Mouse (Mus musculus) G1E (cell line): Measurements from ENCODE around the gene Pagr1b. TPM values are rescaled to one million over a fixed set of nuclear protein-coding genes. Genes with fewer than 3 reads are reported as not detected.

ENCODE experiments used
- ATAC-seq: 2 replicates; pipeline ENCODE4 v1.8.0; 2016; ENCODE audit warnings: mild to moderate bottlenecking; ENCODE audit not compliant: insufficient number of reproducible peaks, poor library complexity, low FRiP score, severe bottlenecking; ENCODE audit errors: extremely low read depth
- DNase-seq: peaks from one replicate; pipeline ENCODE4 v3.0.0; 2012; ENCODE audit warnings: low spot score
- H3K27me3 ChIP-seq: 2 replicates; pipeline ENCODE4 v1.6.1; 2012; ENCODE audit warnings: mild to moderate bottlenecking, low read length, inconsistent platforms; ENCODE audit not compliant: insufficient read depth
- H3K36me3 ChIP-seq: replicated peaks from 2 replicates; pipeline ENCODE3; 2012; ENCODE audit warnings: mild to moderate bottlenecking, inconsistent platforms
- H3K4me1 ChIP-seq: 2 replicates; pipeline ENCODE4 v1.6.1; 2012; ENCODE audit warnings: low read depth, low read length, inconsistent platforms, mixed read lengths; ENCODE audit not compliant: insufficient read depth
- H3K4me3 ChIP-seq: 2 replicates; pipeline ENCODE4 v1.5.1; 2012; ENCODE audit warnings: low read depth, mild to moderate bottlenecking, inconsistent platforms, low read length, moderate library complexity, mixed read lengths
- H3K9me3 ChIP-seq: replicated peaks from 2 replicates; pipeline ENCODE4 v1.6.1; 2012; ENCODE audit warnings: inconsistent platforms
- CTCF ChIP-seq: IDR thresholded peaks from 2 replicates; pipeline ENCODE4 v1.5.1; 2012; ENCODE audit warnings: low read depth, low read length, inconsistent platforms, mixed read lengths
- GATA1 ChIP-seq: IDR thresholded peaks from 2 replicates; pipeline ENCODE4 v1.6.1; 2012; ENCODE audit warnings: borderline replicate concordance, low read length, inconsistent platforms, mixed read lengths
- GATA2 ChIP-seq: IDR thresholded peaks from 2 replicates; pipeline ENCODE4 v1.6.1; 2012; ENCODE audit warnings: low read depth, low read length, inconsistent platforms, borderline replicate concordance
- POLR2AphosphoS5 ChIP-seq: IDR thresholded peaks from 2 replicates; pipeline ENCODE4 v1.6.1; 2012; ENCODE audit warnings: low read depth, low read length, inconsistent platforms; ENCODE audit not compliant: insufficient replicate concordance
- TAL1 ChIP-seq: conservative IDR thresholded peaks from 2 replicates; pipeline ENCODE4 v1.6.1; 2012; ENCODE audit warnings: low read depth, low read length, inconsistent platforms, mixed read lengths
- polyA plus RNA-seq: library from polyadenylated mRNA; stranded (reverse); fragments of >175 nt; gene quantifications from 2 replicates; pipeline ENCODE4 v1.2.3, GENCODE M21; 2012
- total RNA-seq, 2 experiments: library from RNA; stranded (forward) in 1 of 2; stranded (reverse) in 1 of 2; fragments of 200-1000 nt in 1 of 2; fragments of >200 nt in 1 of 2; fragmentation: Nextera tagmentation in 1 of 2; gene quantifications; 2 replicates each; pipeline ENCODE4 v1.2.3; 2014 to 2017

Gene Pagr1b
- total and polyA plus RNA-seq, 3 experiments, result 4.6 TPM; not detected in 2

- no peaks in the 10 kb centered on the region for H3K9me3 ChIP-seq
- peaks cover 29% of the 10 kb centered on the region for H3K4me1 ChIP-seq
- H3K36me3 ChIP-seq, result peaks cover 30% of the 10 kb centered on the region
- TF ChIP-seq GATA1 (no peak), CTCF (no peak), TAL1 (no peak), POLR2AphosphoS5 (no peak)
- ATAC-seq (no peak), DNase-seq (no peak)
- H3K27me3 ChIP-seq, result no peaks in the 10 kb centered on the region
- H3K4me3 ChIP-seq, result no peak overlapping the region
These were observed 12.7 kb downstream of the Pagr1b start for GRCm38 (mm10) chr7:127003620-127004019.

GRCm38 (mm10) chr7:126999568-126999967 lies 16.7 kb downstream of the Pagr1b start:
- no peak for ATAC-seq
- no peak overlapping the region for H3K4me3 ChIP-seq
- H3K9me3 ChIP-seq, result peaks cover 4% of the 10 kb centered on the region
- DNase-seq, result no peak
- peaks cover 53% of the 10 kb centered on the region for H3K36me3 ChIP-seq
- H3K4me1 ChIP-seq, result peaks cover 7% of the 10 kb centered on the region
- TF ChIP-seq GATA2 (no peak), CTCF (no peak)
- H3K27me3 ChIP-seq, result no peaks in the 10 kb centered on the region

DNA sequence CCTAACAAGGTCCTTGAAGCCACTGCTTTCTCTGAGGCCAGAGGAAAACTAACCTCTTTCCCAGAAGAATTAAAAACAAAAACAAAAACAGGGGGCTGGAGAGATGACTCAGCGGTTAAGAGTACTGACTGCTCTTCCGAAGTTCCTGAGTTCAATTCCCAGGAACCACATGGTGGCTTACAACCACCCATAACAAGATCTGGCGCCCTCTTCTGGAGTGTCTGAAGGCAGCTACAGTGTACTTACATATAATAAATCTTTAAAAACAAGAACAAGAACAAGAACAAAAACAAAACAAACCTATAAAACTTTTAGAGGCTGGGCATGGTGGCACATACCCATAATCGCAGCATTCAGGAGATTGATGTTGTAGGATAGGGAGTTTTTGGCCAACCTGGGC lies 19.8 kb downstream of the Pagr1b start:
- H3K4me3 ChIP-seq, result no peak overlapping the region
- TF ChIP-seq CTCF (no peak), TAL1 (no peak), GATA2 (no peak), POLR2AphosphoS5 (no peak), GATA1 (no peak)
- H3K9me3 ChIP-seq, result peaks cover 4% of the 10 kb centered on the region
- DNase-seq (no peak), ATAC-seq (no peak)
- peaks cover 61% of the 10 kb centered on the region for H3K36me3 ChIP-seq
- H3K27me3 ChIP-seq, result no peaks in the 10 kb centered on the region; the same call in 1 of the 2 replicates
- H3K4me1 ChIP-seq, result peaks cover 3% of the 10 kb centered on the region; the same call in 1 of the 2 replicates

DNA sequence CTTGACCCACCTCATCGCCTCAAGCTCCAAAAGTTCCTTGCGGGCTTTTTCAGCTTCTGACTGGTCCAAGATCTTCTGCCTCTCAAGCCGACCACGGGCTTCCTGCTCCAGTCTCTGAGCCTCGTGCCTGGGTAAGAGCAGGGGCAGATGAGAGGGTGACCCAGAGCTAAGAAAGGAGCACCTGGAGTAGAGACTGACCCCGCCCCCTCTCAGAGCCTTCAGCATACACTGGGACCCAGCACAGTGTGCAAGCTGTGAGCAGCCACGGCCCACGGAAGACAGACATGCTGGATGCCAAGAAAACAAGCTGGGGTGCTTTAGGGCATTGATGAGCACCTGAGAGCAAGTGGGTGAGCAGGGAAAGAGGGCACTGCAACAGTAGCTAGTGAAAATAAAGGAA lies 27.5 kb downstream of the Pagr1b start:
- Histone ChIP-seq H3K36me3 (peaks cover 45% of the 10 kb centered on the region), H3K9me3 (no peaks in the 10 kb centered on the region), H3K27me3 (no peaks in the 10 kb centered on the region; the same call in 1 of the 2 replicates), H3K4me1 (no peaks in the 10 kb centered on the region), H3K4me3 (no peak overlapping the region)
- ATAC-seq (no peak), DNase-seq (no peak)
- TF ChIP-seq POLR2AphosphoS5 (no peak), TAL1 (no peak), GATA1 (no peak), CTCF (no peak), GATA2 (no peak)

DNA sequence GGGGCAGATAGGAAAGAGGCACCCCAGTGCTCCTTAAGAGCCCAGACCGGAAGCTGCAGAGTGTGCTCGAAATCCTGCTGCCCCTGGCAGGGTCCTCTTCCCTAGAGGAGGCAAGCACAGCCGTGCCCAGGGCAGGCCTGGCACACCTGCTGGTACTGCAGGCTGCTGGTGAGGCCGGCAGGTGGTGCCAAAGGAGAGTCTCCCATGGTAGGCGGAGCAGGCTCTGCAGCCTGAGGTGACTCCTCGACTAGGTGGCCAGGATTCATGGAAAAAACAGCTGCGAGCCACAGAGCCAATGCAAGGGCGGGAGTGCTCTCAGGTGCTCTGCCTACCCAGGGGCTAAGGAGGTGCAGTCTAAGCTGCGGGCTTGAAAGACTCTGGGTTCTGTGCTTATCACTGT lies 30.0 kb downstream of the Pagr1b start:
- H3K4me1 ChIP-seq, result peaks cover 14% of the 10 kb centered on the region
- no peaks in the 10 kb centered on the region for H3K9me3 ChIP-seq
- no peaks in the 10 kb centered on the region; the same call in 1 of the 2 replicates for H3K27me3 ChIP-seq
- H3K36me3 ChIP-seq, result peaks cover 50% of the 10 kb centered on the region
- TF ChIP-seq GATA2 (no peak), GATA1 (no peak), TAL1 (no peak), CTCF (no peak), POLR2AphosphoS5 (no peak)
- no peak overlapping the region for H3K4me3 ChIP-seq
- ATAC-seq, result no peak
- DNase-seq, result no peak

DNA sequence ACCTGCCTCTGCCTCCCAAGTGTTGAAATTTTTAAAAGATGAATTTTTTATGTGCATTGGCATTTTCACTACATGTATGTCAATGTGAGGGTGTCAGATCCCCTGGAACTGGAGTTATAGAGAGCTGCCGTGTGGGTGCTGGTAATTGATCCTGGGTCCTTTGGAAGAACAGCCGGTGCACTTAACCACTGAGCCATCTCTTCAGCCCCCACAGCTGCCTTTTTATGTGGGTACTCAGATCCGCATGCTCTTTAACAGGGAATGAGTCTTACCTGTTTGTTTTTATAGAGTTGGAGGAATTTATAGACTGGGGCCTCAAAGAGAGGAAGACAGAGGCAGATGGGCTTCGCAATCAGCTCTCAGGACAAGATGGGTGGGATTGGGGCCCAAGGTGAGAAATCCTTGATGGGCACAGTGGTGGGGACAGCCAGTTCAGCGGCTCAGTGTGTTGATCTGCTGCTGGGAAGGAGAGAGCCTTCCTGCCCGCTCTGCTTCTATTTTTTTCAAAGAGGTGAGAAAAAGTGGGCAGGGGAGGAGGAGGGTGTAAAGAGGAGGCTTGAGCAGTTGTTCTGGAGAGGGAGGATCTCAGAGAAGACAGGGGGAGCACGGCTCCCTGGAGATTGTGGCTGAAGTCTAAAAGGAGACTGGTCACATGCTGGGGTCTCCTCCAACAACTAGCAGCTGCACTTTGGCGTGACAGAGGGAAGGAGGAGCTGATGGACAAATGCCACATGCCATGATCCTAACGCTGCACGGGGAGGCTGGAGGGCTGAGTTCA lies 31.4 kb downstream of the Pagr1b start:
- no peak for TF ChIP-seq POLR2AphosphoS5
- TF ChIP-seq GATA2, result no peak
- TF ChIP-seq TAL1, result no peak
- TF ChIP-seq GATA1, result no peak
- no peak for TF ChIP-seq CTCF
- Histone ChIP-seq H3K36me3 (peaks cover 61% of the 10 kb centered on the region), H3K4me1 (peaks cover 17% of the 10 kb centered on the region), H3K27me3 (no peaks in the 10 kb centered on the region; the same call in 1 of the 2 replicates), H3K4me3 (no peak overlapping the region), H3K9me3 (no peaks in the 10 kb centered on the region)
- DNase-seq, result no peak
- no peak for ATAC-seq

DNA sequence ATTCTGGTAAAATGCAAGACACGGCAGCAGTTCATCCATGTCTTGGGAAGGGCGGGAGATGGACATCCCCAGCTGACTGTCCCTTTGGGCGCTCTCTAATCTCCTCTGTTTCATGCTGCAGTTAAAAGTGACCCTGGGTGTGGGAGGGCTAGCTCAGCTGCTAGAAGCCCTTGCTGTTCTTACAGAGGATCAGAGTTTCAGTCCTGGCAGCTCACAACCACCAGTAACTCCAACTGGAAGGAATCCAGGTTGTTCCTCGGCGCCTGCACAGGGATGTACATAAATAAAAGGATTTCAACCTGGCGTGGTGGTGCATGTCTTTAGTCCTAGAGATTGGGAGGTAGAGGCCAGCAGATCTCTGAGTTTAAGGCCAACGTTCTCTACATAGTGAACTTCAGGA lies 33.2 kb downstream of the Pagr1b start:
- TF ChIP-seq POLR2AphosphoS5 (no peak), TAL1 (no peak), GATA2 (no peak), CTCF (no peak), GATA1 (no peak)
- no peak overlapping the region for H3K4me3 ChIP-seq
- DNase-seq (no peak), ATAC-seq (no peak)
- no peaks in the 10 kb centered on the region; the same call in 1 of the 2 replicates for H3K27me3 ChIP-seq
- H3K36me3 ChIP-seq, result peaks cover 62% of the 10 kb centered on the region
- H3K9me3 ChIP-seq, result no peaks in the 10 kb centered on the region
- peaks cover 35% of the 10 kb centered on the region for H3K4me1 ChIP-seq
